Mouse (Mus musculus) right cerebral cortex, postnatal 4 days (tissue): ENCODE data around the gene Oas1g.
"Not testable (repeated sequence)": the region's sequence is repeated elsewhere in the genome, so short reads cannot be mapped to it uniquely, and the experiment has no call there.

ENCODE experiments used
- DNase-seq: peaks from one replicate; pipeline ENCODE4 v3.0.0-alpha.2; 2022

The Oas1g gene

DNA sequence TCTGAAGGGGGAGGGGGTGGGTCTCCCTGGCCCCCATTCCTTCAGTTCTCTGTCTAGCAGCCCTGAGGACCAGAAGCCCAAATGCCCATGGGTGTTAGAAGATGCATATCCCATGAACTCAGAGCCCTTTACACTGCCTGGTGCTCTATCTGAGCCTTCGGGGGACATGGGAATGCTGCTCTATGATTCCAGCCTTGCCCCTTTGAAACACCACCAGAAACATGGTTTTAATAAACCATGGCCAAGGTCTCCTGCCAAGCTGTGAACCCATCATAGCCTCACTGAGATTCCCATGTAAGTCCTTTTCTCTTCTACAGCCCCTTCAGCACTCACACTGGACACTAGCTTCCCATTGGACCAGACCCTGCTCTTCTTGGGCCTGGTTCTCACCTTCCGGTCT, 2.6 kb upstream of the Oas1g start:
- DNase-seq = no peak

DNA sequence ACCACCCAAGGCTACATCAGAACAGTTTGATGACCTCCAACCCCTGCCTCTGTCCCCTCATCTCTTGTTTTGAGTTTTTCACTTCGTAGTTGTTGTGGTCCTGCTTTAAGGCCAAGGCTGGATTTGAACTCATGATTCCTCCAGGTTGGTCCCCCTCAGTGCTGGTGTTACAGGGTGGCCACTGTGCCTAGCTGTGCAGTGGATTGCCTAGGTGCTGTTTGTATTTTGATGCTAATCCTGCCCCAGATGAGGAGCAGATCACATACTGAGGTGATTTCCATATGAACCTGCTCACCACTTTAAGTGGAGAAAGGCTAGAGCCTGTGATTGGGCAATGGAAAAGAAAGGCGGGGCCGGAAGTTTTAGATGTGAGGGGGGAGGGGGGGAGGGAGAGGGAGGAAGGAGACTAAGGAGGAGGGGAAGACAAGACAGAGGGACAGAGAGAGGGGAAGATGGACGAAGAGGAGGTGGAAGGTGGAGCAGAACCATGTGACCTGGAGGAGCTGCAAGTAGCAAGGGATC, 942 bp upstream of the Oas1g start:
- not testable (repeated sequence) for DNase-seq

DNA sequence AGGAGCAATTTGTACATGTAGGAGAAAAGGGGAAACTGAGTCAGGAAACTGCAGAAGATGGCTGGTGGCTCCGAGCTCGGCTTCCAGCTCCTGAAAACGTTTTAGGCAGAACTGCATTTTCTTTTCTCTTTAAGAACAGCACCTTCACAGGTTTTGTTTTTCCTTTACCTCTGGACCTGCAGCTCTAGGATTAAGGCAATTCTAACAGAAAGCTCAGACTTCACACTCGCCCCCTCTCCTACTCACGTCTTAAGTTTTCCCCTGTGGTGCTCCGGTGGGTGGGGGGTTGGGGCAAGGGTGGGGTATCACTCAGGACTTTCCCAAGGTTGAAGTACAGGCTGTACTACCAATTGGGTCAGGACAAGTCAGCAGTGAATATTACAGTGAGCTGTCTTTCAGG, 418 bp upstream of the Oas1g start:
- DNase-seq = no peak

DNA sequence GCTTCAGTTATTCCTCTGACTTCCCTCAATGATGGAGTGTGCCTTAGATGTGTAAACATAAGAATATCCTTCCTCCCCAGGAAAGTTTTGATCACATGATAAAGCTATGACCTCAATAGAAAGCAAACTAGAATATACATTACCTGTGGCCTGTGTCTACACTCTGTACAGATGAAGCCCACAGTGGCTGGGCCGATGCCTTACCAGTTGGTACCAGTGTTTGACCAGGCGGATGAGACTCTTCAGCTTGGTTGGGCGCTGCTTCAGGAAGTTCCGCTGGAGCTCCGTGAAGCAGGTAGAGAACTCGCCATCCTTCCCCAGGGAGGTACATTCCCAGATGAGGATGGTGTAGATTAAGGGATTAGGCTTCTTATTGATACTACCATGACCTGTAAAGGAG, 5.7 kb downstream of the Oas1g start:
- DNase-seq = not testable (repeated sequence)

DNA sequence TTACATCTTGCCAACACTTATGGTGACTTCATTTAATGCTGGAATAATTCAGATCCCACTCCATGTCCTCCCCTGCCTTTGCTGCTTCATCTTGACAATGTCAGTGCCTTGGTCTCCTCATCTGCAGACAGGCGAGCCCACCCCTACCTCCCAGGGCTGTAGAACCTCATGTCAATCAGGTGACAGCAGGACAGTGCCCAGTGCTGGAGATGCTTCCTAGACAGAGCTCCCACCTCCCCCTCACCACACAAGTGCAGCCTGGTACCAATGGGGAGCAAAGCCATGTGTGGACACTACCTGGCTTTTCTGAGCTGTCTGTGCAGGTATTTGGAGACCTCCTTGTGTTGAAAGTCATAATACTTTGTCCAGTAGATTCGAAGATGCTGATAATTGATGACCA, 8.6 kb downstream of the Oas1g start:
- not testable (repeated sequence) for DNase-seq

DNA sequence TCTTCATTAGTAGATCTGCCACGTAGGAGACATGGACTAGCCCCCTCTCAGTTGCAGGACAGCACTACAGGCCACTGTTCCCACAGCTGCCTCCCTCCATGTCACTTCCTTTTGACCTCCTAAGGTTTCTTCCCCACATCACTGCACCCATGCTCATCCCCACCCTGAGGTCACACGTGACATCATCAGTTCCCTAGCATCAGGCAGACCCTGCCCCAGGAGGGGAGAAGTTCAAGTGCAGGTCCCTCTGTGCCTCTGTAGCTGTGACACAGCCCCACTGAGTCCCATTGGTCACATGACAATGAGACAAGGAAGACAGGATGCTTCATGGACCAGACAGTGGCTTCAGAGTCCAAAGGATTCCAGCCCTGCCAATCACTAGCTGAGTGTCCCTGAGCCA, 10.0 kb downstream of the Oas1g start:
- not testable (repeated sequence) for DNase-seq

DNA sequence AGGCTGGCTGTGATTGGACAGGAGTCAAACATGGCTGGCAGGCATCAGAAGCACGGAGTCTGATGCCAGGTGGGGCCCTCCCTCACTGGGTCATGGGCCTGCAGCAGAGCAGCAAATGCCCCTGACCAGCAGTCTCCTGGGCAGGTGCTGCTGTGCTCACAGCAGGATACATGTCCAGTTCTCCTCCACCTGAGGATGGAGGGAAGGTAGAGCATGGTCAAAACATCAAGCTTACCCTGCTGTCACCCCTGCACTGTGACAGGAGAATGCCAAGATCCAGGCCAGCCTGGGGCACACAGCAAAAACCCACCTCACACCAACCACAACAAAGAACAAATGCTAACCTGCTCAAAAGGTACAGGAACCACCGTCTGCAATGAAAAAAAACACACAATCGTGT, 10.6 kb downstream of the Oas1g start:
- DNase-seq = not testable (repeated sequence)

DNA sequence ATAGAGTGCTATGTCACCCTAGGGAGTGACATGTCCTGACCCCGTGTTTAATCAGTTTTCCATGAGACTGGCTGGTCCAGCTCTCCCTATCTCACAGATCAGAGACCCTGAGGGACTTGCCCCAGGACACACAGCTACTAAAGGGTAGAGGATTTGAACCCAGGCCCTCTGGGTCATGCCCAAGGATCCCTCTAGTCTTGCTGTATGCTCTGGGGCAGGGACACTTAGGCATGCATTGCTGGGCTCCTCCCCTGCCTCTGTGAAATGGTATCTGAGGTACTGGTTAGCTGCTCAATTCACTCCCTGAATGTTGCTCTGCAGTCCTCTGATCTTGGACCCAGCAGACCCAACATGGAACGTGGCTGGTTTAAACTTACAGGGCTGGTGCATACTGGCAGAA, 15.9 kb downstream of the Oas1g start:
- DNase-seq = no peak

DNA sequence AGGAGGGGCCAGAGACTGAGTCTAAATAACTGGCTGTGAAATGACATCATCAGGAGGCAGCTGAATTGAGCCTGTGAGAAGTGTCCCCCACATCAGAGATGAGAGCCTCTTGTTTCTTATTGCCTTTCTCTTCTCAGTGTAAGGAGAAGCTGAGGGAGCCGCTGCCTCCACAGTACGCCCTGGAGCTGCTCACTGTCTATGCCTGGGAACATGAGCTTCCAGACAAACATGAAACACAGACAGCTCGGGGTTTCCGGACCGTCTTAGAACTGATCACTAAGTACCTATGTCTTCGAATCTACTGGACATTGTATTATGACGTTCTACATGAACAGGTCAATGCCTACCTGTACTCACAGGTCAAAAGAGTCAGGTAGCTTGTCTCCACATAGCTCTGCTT, 16.6 kb downstream of the Oas1g start:
- DNase-seq = no peak

DNA sequence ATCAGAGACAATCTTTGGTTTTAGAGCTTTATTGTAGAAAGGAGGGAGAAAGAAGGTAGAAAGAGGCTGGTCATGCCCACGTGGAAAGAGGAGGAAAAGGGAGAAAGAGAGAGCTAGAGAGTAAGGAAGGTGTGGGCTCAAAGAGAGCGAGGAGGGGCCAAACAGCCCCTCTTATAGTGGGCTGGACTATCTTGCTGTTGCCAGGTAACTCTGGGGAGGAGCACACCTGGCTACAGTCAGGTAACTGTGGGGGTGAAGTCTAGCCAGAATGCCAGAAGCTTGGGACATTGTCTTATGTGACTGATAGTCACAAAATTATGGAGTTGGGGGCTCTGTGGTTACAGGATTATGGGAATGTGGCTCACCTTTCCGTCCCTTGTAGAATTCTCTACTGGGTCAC, 17.3 kb downstream of the Oas1g start:
- DNase-seq = no peak

DNA sequence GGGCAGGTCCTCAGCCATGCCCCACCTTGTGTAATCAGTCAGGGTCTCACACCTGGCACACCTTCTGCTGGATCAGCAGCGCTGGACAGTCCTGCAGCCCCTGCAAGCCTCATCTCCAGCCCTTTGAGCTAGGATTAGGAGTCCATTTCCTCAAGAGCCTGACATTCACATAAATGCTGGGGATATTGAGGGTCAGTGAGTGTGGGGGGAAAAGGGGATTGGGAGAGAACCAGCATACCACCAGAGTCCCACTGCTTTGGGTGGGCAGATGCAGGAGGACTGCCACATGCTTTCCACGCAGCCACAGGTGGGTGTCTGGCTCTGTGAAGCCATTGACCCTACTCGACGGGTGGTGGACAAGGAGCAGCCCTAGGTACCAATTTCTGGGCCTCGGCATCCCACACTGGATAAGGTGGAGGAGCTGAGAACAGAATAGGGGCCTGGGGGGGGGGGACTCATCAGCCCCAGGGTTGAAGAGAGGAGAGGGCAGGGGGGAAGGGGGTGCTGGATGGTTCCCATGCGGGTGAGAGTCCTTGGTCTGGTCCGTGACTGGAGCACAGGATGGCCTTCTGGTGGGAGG, 17.9 kb downstream of the Oas1g start:
- no peak for DNase-seq

DNA sequence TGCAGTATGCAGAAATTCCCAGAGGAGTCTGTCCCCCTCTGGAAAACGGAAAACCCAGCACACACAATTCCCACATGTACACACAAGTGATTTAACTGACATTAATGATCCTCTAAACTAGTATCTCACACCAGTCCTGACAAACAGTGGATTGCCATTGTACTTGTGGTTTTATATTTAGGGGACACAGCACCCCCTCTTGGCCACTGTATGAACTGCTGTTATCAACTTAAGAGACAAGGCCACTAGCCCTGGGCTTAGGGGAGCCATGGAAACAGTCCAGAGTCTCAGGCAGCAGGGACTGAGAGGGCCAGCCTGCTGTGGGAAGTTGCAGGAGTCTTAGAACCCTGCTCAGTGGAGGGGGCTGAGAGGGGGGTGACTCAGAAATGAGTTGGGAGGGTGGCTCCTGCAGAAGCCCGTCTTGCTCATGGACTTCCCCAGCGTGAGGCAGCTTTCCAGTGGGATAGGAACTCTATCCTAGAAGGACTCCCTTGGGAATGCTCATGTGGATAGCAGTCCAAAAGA, 22.0 kb downstream of the Oas1g start:
- no peak for DNase-seq

DNA sequence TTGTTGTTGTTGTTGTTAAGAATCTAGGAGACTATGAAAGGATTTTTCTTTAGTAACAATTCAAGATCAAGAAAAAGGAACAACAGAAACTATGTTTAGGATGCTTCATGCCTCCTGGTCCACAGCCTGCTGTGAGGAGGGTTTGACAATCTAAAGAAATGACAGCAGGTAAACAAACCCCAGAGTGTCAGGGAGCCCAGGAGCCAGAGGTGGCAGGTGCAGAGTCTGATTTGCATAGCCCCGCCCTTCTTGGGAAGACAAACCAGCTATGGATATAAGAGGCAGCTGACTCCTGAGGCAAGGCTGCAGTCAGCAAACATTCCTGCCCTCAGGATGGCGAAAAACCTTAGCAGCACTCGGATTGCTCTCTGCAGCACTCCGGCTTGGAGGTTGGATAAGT, 26.3 kb downstream of the Oas1g start, which contains the start of gene Oas1h:
Gene Oas1h (plus strand): TSS at position 301 of the 400 bp plus-strand sequence.
- no peak for DNase-seq

DNA sequence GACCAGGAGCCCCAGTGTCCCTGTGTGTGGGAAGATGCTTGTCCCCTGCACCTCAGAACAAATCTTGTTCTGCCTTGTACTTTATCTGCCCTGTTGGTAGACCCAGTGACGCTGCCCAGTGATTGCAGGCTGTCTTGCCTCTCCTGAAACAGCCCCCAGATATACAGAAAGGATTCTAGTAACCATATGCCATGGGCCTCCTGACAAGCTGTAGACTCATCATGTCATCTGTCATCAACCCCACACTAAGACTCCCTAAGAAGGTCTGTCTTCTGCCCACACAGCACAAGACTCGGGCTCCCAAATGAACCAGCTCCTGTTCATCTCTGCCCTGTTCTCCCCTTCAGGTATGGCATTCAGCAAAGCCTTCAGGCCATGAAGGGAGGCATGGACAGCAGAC, 28.2 kb downstream of the Oas1g start:
- no peak for DNase-seq

DNA sequence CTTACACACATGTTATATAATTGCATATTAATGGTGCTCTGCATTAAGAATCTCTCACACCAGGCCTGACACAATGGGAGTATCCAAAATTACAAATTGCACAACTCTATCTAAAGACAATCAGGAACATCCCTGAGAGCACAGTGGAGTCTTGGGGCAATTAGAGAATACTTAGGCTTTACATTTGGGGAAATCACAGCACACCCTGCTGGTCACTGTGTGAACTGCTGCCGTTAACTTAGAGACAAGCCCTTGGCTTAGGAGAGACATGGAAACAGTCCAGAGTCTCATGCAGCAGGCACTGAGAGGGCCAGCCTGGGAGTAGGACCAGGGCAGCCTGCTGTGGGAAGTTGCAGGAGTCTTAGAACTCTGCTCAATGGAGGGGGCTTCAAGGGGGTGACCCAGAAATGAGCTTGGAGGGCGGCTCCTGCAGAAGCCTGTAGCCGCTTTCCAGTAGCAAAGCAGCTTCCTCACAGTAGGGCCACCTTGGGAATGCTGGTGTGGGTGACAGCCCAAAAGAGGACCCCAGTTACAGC, 37.7 kb downstream of the Oas1g start:
- DNase-seq = peak; percentile 21

DNA sequence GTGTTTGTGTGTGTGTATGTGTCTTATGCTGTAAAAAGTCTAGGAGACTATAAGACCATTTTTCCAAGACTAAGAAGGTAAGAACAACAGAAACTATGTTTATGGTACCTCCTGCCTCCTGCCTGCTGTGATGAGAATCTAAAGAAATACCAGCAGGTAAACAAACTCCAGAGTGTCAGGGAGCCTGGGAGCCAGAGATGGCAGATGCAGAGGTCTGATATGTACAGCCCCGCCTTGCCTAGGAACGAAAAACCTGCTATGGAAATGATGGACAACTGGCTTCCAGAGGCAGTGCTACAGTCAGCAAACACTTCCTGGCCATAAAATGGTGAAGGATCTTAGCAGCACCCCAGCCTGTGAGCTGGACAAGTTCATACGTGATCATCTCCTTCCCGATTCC, 40.3 kb downstream of the Oas1g start, which contains the start of gene Oas1f:
Gene Oas1f (plus strand): TSS at position 301 of the 400 bp plus-strand sequence.
- no peak for DNase-seq

DNA sequence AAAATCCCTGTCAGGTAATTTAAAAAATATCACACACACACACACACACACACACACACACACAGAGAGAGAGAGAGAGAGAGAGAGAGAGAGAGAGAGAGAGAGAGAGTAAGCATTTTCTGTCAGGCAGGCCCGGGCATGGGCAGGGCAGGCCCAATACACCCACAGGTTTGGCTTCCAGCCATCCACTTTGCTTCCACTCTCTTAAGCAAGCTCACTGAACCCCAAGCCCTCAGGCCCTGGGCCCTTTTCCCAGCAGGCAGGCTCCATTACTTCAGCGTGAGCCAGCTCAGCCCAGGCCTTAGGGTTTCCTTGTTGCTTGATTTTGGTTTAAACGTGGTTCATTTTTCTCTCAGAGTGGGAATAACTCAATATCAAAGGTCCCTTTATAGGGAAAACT, 42.7 kb downstream of the Oas1g start:
- no peak for DNase-seq

DNA sequence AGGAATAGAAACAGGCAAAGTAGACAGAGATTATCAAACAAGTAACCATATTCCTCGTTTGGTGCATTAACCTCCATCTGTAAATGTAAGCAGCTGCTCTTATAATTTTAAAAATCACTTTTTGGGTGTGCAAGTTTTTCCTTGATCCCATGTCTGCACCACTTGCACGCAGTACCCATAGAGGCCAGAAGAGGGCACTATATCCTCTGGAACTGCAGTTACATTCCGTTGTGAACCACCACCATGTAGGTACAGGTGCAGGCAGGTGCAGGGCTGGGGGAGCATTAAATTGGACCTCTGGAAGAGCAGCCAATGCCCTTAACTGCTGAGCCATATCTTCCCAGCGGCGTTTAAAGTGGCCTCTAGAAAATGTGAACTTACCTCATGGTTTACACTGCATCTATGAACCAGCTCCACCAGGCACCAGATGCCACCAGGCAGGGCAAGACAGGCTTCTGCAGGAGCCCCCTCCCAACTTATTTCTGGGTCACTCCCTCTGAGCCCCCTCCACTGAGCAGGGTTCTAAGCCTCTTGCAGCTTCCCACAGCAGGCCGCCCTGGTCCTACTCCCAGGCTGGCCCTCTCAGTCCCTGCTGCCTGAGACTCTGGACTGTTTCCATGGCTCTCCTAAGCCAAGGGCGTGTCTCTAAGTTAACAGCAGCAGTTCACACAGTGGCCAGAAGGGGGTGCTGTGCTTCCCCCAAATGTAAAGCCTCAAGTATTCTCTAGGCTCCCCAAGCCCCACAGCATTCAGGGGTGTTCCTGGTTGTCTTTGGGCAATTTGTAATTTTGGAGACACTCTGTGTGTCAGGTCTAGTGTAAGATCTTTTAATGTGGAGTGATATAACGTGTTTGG, 50.5 kb downstream of the Oas1g start:
- peak; percentile 69 for DNase-seq

DNA sequence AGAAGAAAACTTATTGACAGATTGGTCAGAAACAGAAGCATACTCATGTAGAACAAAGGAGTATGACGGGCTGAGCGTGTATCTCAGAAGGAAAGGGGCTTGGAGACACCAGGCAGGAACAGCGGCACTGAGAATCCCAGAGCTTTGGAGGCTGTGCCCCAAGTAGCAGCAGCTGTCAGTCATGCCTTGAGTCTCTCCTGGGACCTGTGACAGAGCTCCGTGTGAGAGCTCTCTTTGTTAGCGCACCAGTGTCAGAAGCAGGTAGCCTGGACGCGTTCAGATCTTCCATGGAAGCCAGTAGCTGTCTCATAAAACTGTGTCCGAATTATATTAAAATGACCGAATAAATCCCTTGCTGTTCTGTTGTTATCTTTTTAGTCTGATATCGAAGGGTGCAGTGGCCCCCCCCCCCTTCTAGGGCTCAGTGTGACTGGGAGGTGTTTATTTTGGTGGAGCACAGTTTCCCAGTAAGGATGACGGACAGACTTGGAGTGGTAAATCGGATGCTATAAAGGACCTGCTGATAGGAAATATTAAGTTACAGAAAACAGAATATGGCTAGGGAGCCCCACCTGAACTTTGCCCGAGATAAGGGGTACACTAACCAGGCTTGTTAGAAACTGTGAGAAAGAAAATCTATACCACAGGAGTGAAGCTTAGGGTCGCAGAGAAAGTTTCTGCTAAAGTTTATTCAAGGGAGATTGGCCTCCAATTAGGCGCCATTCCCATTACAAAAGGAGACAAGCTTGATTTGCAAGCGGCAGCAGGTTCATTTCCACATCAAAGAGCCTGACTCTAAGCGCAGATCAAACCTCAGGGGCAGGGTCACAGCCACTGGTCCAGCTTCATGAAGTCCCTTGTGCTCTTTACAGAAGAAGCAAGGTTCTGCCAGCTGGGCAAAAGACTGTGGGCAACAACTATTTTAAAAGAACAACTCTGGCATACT, 53.8 kb downstream of the Oas1g start:
- DNase-seq = no peak

DNA sequence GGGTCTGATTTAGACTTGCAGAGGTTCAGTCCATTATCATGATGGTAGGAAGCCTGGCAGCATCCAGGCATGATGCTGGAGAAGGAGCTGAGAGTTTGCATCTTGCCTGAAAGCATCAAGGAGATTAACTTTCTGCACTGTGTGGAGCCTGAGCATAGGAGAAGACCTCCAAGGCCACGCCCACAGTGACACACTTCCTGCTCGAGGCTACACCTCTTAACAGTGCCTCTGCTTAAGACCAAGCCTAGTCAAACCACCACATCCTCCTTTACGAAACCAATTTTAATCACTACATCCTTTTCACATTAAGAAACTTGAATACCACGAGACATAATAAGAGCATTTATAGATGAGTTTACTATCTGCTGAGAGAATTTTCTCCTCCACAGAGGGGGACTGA, 56.4 kb downstream of the Oas1g start:
- no peak for DNase-seq
